Mouse (Mus musculus) liver, adult 2 months (tissue): ENCODE measurements at regions not wholly inside any gene's neighbourhood (a gene's known extent, or its start where the extent isn't known, plus 50 kb on each side); places are given as distances from the start of the nearest gene placed in this dataset.

ENCODE experiments used
- CTCF ChIP-seq: fragments of 200-500 bp; IDR thresholded peaks from 2 replicates; pipeline ENCODE4 v1.5.1; 2011; ENCODE audit warnings: low read depth, low read length, control low read depth
- POLR2A ChIP-seq: fragments of 200-500 bp; IDR thresholded peaks from 2 replicates; pipeline ENCODE4 v1.6.1; 2011; ENCODE audit warnings: low read length, control low read depth; ENCODE audit not compliant: insufficient read depth; ENCODE audit errors: extremely low read depth

DNA sequence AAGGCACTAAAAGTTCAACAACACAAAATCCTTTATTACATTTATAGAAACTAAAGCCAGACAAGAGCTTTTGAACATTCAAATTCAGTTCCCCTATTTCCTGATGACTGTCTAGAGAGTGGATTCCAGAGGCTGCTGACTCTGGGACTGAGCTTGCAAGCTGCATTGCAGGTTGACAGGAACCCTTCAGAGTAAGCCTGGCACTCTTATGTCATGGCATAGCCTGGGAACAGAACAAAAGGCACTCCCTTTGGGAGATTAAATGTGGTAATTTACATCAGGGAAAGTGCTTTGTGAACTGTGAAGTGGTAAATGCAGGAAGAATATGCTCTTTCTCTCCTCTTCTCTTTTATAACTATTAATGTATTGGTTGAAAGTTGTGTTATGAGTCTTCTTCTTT is 847.3 kb downstream of the Bcl11a start:
- TF ChIP-seq CTCF (no peak), POLR2A (no peak)
